Mouse (Mus musculus) mouse embryonic stem cell (cell line): ENCODE data around the gene Zfp655.

Source experiments
- in situ Hi-C, 2 experiments: fragments of 300-500 bp; cut with MboI; formaldehyde crosslinking; loops; 1 replicate in 1 of 2; 3 replicates in 1 of 2; pipeline ENCODE4 v1.14.3; 2019 to 2020; ENCODE audit warnings: low sequenced_read_pairs in 2 of 2, low pct_unique_long_range_greater_than_20kb in 1 of 2, mixed read lengths in 1 of 2; ENCODE audit not compliant: unreplicated experiment in 1 of 2

The Zfp655 gene

GRCm38 (mm10) chr5:145231367-145231871 lies at the start of gene Zfp655:
Zfp655 (plus strand) TSS chr5:145231715.
- in situ Hi-C loops, result no loop called here

- in situ Hi-C loops, result no loop called here
Measured at GRCm38 (mm10) chr5:145185244-145185643, 46.3 kb upstream of the Zfp655 start.

- in situ Hi-C loops, result no loop called here
Measured at GRCm38 (mm10) chr5:145189416-145189815, 42.1 kb upstream of the Zfp655 start.

GRCm38 (mm10) chr5:145190373-145190772 lies 41.1 kb upstream of the Zfp655 start:
- in situ Hi-C loops, result no loop called here

GRCm38 (mm10) chr5:145190875-145191798 lies 40.4 kb upstream of the Zfp655 start:
- in situ Hi-C loops, result no loop called here

- in situ Hi-C loops, result no loop called here
Measured at GRCm38 (mm10) chr5:145191962-145192361, 39.6 kb upstream of the Zfp655 start, which contains the start of gene Atp5j2. Atp5j2 (minus strand) TSS chr5:145192062.

GRCm38 (mm10) chr5:145200387-145200786 lies 31.1 kb upstream of the Zfp655 start:
- in situ Hi-C loops, result loop anchor here in 1 of 2 experiments (25.0 kb wide), 1 partner anchor 1012 kb away; the partner anchor contains the start of gene Rnf6

- in situ Hi-C loops, result loop anchor here in 1 of 2 experiments (25.0 kb wide), 1 partner anchor 1011 kb away; the partner anchor contains the start of gene Rnf6
Measured at GRCm38 (mm10) chr5:145201321-145201991, 30.1 kb upstream of the Zfp655 start, which contains the start of gene Zkscan14. Zkscan14 (minus strand) TSS chr5:145201868.

GRCm38 (mm10) chr5:145202446-145202845 lies 29.1 kb upstream of the Zfp655 start:
- in situ Hi-C loops, result loop anchor here in 1 of 2 experiments (25.0 kb wide), 1 partner anchor 1010 kb away; the partner anchor contains the start of gene Rnf6

- in situ Hi-C loops, result loop anchor here in 1 of 2 experiments (25.0 kb wide), 1 partner anchor 1008 kb away; the partner anchor contains the start of gene Rnf6
Measured at GRCm38 (mm10) chr5:145203936-145204691, 27.4 kb upstream of the Zfp655 start, which contains the start of gene Zkscan5. Zkscan5 (plus strand) TSS chr5:145204562.

- in situ Hi-C loops, result loop anchor here in 1 of 2 experiments (25.0 kb wide), 1 partner anchor 1007 kb away; the partner anchor contains the start of gene Rnf6
Measured at GRCm38 (mm10) chr5:145205041-145205440, 26.5 kb upstream of the Zfp655 start.

- in situ Hi-C loops, result loop anchor here in 1 of 2 experiments (25.0 kb wide), 1 partner anchor 1005 kb away; the partner anchor contains the start of gene Rnf6
Measured at GRCm38 (mm10) chr5:145207385-145207784, 24.1 kb upstream of the Zfp655 start.

GRCm38 (mm10) chr5:145207954-145208353 lies 23.6 kb upstream of the Zfp655 start:
- in situ Hi-C loops, result loop anchor here in 1 of 2 experiments (25.0 kb wide), 1 partner anchor 1004 kb away; the partner anchor contains the start of gene Rnf6

GRCm38 (mm10) chr5:145208391-145208790 lies 23.1 kb upstream of the Zfp655 start:
- in situ Hi-C loops, result loop anchor here in 1 of 2 experiments (25.0 kb wide), 1 partner anchor 1004 kb away; the partner anchor contains the start of gene Rnf6

- in situ Hi-C loops, result loop anchor here in 1 of 2 experiments (10.0 to 25.0 kb wide), 2 partner anchors 153 to 1001 kb away; partner anchors contain the start of gene Rnf6
Measured at GRCm38 (mm10) chr5:145211340-145211739, 20.2 kb upstream of the Zfp655 start.

GRCm38 (mm10) chr5:145212216-145212615 lies 19.3 kb upstream of the Zfp655 start:
- in situ Hi-C loops, result loop anchor here in 1 of 2 experiments (10.0 to 25.0 kb wide), 2 partner anchors 153 to 1000 kb away; partner anchors contain the start of gene Rnf6

- in situ Hi-C loops, result loop anchor here in 1 of 2 experiments (10.0 to 25.0 kb wide), 2 partner anchors 151 to 999 kb away; partner anchors contain the start of gene Rnf6
Measured at GRCm38 (mm10) chr5:145213505-145213904, 18.0 kb upstream of the Zfp655 start.
